Mouse (Mus musculus) olfactory bulb, adult 2 months (tissue): ENCODE data around the gene Dtnb.

Experiments used
- CTCF ChIP-seq: fragments of 200-500 bp; IDR thresholded peaks from 2 replicates; pipeline ENCODE4 v1.5.1; 2012; ENCODE audit warnings: low read depth, mild to moderate bottlenecking, low read length, moderate library complexity; ENCODE audit not compliant: insufficient read depth
- POLR2A ChIP-seq: fragments of 200-500 bp; IDR thresholded peaks from 2 replicates; pipeline ENCODE4 v1.6.1; 2012; ENCODE audit warnings: mild to moderate bottlenecking, low read depth, low read length, moderate library complexity; ENCODE audit not compliant: insufficient read depth

GRCm38 (mm10) chr12:3771080-3771479 lies 198.9 kb downstream of the Dtnb start:
- TF ChIP-seq POLR2A, result no peak
- TF ChIP-seq CTCF, result no peak
